Mouse (Mus musculus) stomach, postnatal 0 days (tissue): ENCODE data around the gene Gm20489.

Source experiments
- CTCF ChIP-seq: IDR thresholded peaks from 2 replicates; pipeline ENCODE4 v1.5.1; 2016; ENCODE audit warnings: antibody characterized with exemption, low read depth, mild to moderate bottlenecking, moderate library complexity
- EP300 ChIP-seq: optimal IDR thresholded peaks from 2 replicates; pipeline ENCODE3; 2016; ENCODE audit warnings: antibody characterized with exemption

DNA sequence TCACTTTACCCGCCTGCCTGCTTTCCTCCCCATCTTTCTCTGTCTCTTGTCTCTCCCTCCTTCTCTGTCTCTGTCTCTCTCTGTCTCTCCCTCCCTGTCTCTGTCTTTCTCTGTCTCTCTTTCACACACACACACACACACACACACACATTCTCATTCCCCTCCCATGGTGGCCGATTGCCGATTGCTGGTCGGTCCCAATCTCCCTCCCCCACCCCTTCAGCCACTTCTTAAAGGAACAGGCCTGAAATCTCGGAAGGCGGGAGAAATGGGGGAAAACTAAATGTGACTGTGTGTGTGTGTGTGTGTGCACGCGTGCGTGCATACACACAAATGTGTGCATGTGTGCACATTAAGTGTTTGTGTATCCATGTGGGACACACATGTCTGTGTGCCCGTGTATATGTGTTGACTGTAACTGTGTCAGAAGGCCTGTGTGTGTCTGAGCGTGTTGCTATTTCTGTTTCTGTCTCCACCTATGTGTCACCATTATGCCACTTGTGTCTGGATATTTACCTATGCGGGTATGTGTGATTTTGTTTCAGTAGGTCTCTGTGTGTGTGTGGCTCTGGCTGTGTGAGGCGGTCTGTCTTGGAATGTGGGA lies 31.7 kb upstream of the Gm20489 start:
- TF ChIP-seq CTCF (no peak), EP300 (no peak)
